Mouse (Mus musculus): ENCODE measurements around the gene Olfr633. TPM values are rescaled to one million over a fixed set of nuclear protein-coding genes. Genes with fewer than 3 reads are reported as not detected.
"Not testable (repeated sequence)": the region's sequence is repeated elsewhere in the genome, so short reads cannot be mapped to it uniquely, and the experiment has no call there.

Gene Olfr633
- not detected in 2 replicates for polyA plus RNA-seq (2016; fragmentation: Nextera tagmentation; extraction: Ambion mirVana)

GRCm38 (mm10) chr7:103944137-103944536, at the start of gene Olfr633:
TSS of gene Olfr633 (plus strand) at chr7:103944437.
- H3K36me3 ChIP-seq = no peaks in the 10 kb centered on the region
- H3K4me1 ChIP-seq = no peaks in the 10 kb centered on the region
- no peaks in the 10 kb centered on the region for H3K27me3 ChIP-seq (ENCODE audit: low read depth, poor library complexity, severe bottlenecking)
- H3K4me3 ChIP-seq = no peak within 1 kb of the TSS
- no peak for DNase-seq (ENCODE audit: low spot score)
- H3K9me3 ChIP-seq (replicated peaks) = no peaks in the 10 kb centered on the region
- H3K27ac ChIP-seq = no peak within 1 kb of the TSS

GRCm38 (mm10) chr7:103903187-103903586, 41.0 kb upstream of the Olfr633 start, which contains the start of gene Olfr65:
TSS of gene Olfr65 (plus strand) at chr7:103903487.
- H3K9me3 ChIP-seq (replicated peaks) = no peaks in the 10 kb centered on the region
- H3K27me3 ChIP-seq (ENCODE audit: low read depth, poor library complexity, severe bottlenecking) = no peaks in the 10 kb centered on the region
- no peak within 1 kb of the TSS for H3K27ac ChIP-seq
- H3K36me3 ChIP-seq = no peaks in the 10 kb centered on the region
- WGBS = 90% methylated on average over 2 of the region's 2 CpGs
- H3K4me1 ChIP-seq = no peaks in the 10 kb centered on the region
- no peak for DNase-seq (ENCODE audit: low spot score)
- H3K4me3 ChIP-seq = no peak within 1 kb of the TSS

- DNase-seq (ENCODE audit: low spot score) = no peak
- WGBS = 35% methylated on average over 3 of the region's 3 CpGs
Measured at GRCm38 (mm10) chr7:103910047-103910446, 34.2 kb upstream of the Olfr633 start.

GRCm38 (mm10) chr7:103912969-103913511, 31.2 kb upstream of the Olfr633 start:
- Histone ChIP-seq H3K9me3 (replicated peaks) (no peaks in the 10 kb centered on the region), H3K36me3 (no peaks in the 10 kb centered on the region), H3K4me3 (no peak overlapping the region), H3K27ac (no peak overlapping the region), H3K27me3 (ENCODE audit: low read depth, poor library complexity, severe bottlenecking) (no peaks in the 10 kb centered on the region), H3K4me1 (no peaks in the 10 kb centered on the region)
- DNase-seq (ENCODE audit: low spot score) = no peak
- WGBS = 43% methylated on average over 8 of the region's 8 CpGs

More at GRCm38 (mm10) chr7:103910047-103910446, 34.2 kb upstream of the Olfr633 start:
- Histone ChIP-seq H3K4me1 (no peaks in the 10 kb centered on the region), H3K36me3 (no peaks in the 10 kb centered on the region), H3K27me3 (ENCODE audit: low read depth, poor library complexity, severe bottlenecking) (no peaks in the 10 kb centered on the region), H3K27ac (no peak overlapping the region), H3K4me3 (no peak overlapping the region), H3K9me3 (replicated peaks) (no peaks in the 10 kb centered on the region)

GRCm38 (mm10) chr7:103915338-103915737, 28.9 kb upstream of the Olfr633 start:
- H3K4me3 ChIP-seq = no peak overlapping the region
- no peaks in the 10 kb centered on the region for H3K9me3 ChIP-seq (replicated peaks)
- no peak overlapping the region for H3K27ac ChIP-seq
- H3K4me1 ChIP-seq = no peaks in the 10 kb centered on the region
- no peak for DNase-seq (ENCODE audit: low spot score)
- no peaks in the 10 kb centered on the region for H3K27me3 ChIP-seq (ENCODE audit: low read depth, poor library complexity, severe bottlenecking)
- H3K36me3 ChIP-seq = no peaks in the 10 kb centered on the region

- no peaks in the 10 kb centered on the region for H3K36me3 ChIP-seq
- no peaks in the 10 kb centered on the region for H3K4me1 ChIP-seq
- H3K9me3 ChIP-seq (replicated peaks) = no peaks in the 10 kb centered on the region
- DNase-seq (ENCODE audit: low spot score) = no peak
- H3K4me3 ChIP-seq = no peak within 1 kb of the TSS
- H3K27ac ChIP-seq = no peak within 1 kb of the TSS
- H3K27me3 ChIP-seq (ENCODE audit: low read depth, poor library complexity, severe bottlenecking) = no peaks in the 10 kb centered on the region
Measured at GRCm38 (mm10) chr7:103928525-103928924, 15.7 kb upstream of the Olfr633 start, which contains the start of gene Olfr631. TSS of gene Olfr631 (plus strand) at chr7:103928825.

- Histone ChIP-seq H3K9me3 (replicated peaks) (no peaks in the 10 kb centered on the region), H3K4me3 (no peak within 1 kb of the TSS), H3K4me1 (no peaks in the 10 kb centered on the region), H3K36me3 (no peaks in the 10 kb centered on the region), H3K27ac (no peak within 1 kb of the TSS), H3K27me3 (ENCODE audit: low read depth, poor library complexity, severe bottlenecking) (no peaks in the 10 kb centered on the region)
- DNase-seq (ENCODE audit: low spot score) = no peak
- WGBS = 77% methylated on average over 2 of the region's 2 CpGs
Measured at GRCm38 (mm10) chr7:103934264-103934663, 10.0 kb upstream of the Olfr633 start, which contains the start of gene Olfr632. TSS of gene Olfr632 (plus strand) at chr7:103934347.

- no peaks in the 10 kb centered on the region for H3K4me1 ChIP-seq
- H3K4me3 ChIP-seq = no peak overlapping the region
- peak; percentile 75 for DNase-seq (ENCODE audit: low spot score)
- H3K9me3 ChIP-seq (replicated peaks) = no peaks in the 10 kb centered on the region
- H3K36me3 ChIP-seq = no peaks in the 10 kb centered on the region
- no peak overlapping the region for H3K27ac ChIP-seq
- no peaks in the 10 kb centered on the region for H3K27me3 ChIP-seq (ENCODE audit: low read depth, poor library complexity, severe bottlenecking)
- WGBS = 26% methylated on average over 2 of the region's 2 CpGs
Measured at GRCm38 (mm10) chr7:103942730-103943129, 1.5 kb upstream of the Olfr633 start.

- DNase-seq (ENCODE audit: low spot score); H3K27ac ChIP-seq; H3K27me3 ChIP-seq (ENCODE audit: low read depth, poor library complexity, severe bottlenecking); H3K4me1 ChIP-seq; H3K4me3 ChIP-seq; H3K36me3 ChIP-seq; H3K9me3 ChIP-seq (replicated peaks): not testable (repeated sequence)
- WGBS = 97% methylated on average over 22 of the region's 22 CpGs
Measured at GRCm38 (mm10) chr7:103966873-103967272, 22.6 kb downstream of the Olfr633 start.

GRCm38 (mm10) chr7:103970852-103971251, 26.6 kb downstream of the Olfr633 start, which contains the start of gene Olfr635:
TSS of gene Olfr635 (plus strand) at chr7:103971152.
- Histone ChIP-seq H3K27me3 (ENCODE audit: low read depth, poor library complexity, severe bottlenecking) (no peaks in the 10 kb centered on the region), H3K27ac (no peak within 1 kb of the TSS), H3K36me3 (no peaks in the 10 kb centered on the region), H3K4me3 (no peak within 1 kb of the TSS), H3K9me3 (replicated peaks) (no peaks in the 10 kb centered on the region), H3K4me1 (no peaks in the 10 kb centered on the region)
- no peak for DNase-seq (ENCODE audit: low spot score)
- 85% methylated on average over 1 of the region's 1 CpGs for WGBS

GRCm38 (mm10) chr7:103971782-103972181, 27.5 kb downstream of the Olfr633 start:
- no peaks in the 10 kb centered on the region for H3K27me3 ChIP-seq (ENCODE audit: low read depth, poor library complexity, severe bottlenecking)
- 67% methylated on average over 1 of the region's 1 CpGs for WGBS
- H3K4me1 ChIP-seq = no peaks in the 10 kb centered on the region

GRCm38 (mm10) chr7:103998446-103998845, 54.2 kb downstream of the Olfr633 start, which contains the start of gene Olfr638:
TSS of gene Olfr638 (plus strand) at chr7:103998746.
- H3K27ac ChIP-seq = no peak within 1 kb of the TSS
- H3K27me3 ChIP-seq (ENCODE audit: low read depth, poor library complexity, severe bottlenecking) = no peaks in the 10 kb centered on the region

More at GRCm38 (mm10) chr7:103971782-103972181, 27.5 kb downstream of the Olfr633 start:
- H3K9me3 ChIP-seq (replicated peaks) = no peaks in the 10 kb centered on the region
- H3K4me3 ChIP-seq = no peak overlapping the region
- no peak for DNase-seq (ENCODE audit: low spot score)
- H3K36me3 ChIP-seq = no peaks in the 10 kb centered on the region
- H3K27ac ChIP-seq = no peak overlapping the region

More at GRCm38 (mm10) chr7:103998446-103998845, 54.2 kb downstream of the Olfr633 start, which contains the start of gene Olfr638:
- Histone ChIP-seq H3K9me3 (replicated peaks) (no peaks in the 10 kb centered on the region), H3K4me1 (no peaks in the 10 kb centered on the region), H3K36me3 (no peaks in the 10 kb centered on the region), H3K4me3 (no peak within 1 kb of the TSS)
- no peak for DNase-seq (ENCODE audit: low spot score)

Data from limb, embryonic 10.5 days (tissue).